Mouse (Mus musculus) forebrain, embryonic 11.5 days (tissue): ENCODE measurements around the gene Cpsf3. TPM values are rescaled to one million over a fixed set of nuclear protein-coding genes. Genes with fewer than 3 reads are reported as not detected.
A peak's percentile ranks its signal among the peaks of the same experiment; 100 is the strongest.

Source experiments
- ATAC-seq: fragments of 200-750 bp; cut with Nextera tagmentation; replicated peaks from 2 replicates; pipeline ENCODE4 v1.8.0; 2017; ENCODE audit warnings: moderate TSS enrichment; ENCODE audit not compliant: low FRiP score
- DNase-seq: peaks from one replicate; pipeline ENCODE4 v3.0.0-alpha.2; 2017; ENCODE audit warnings: low spot score
- H3K27ac ChIP-seq: fragments of 300-500 bp; sonication (generic); 2 replicates; pipeline ENCODE4 v1.5.1; 2014; ENCODE audit warnings: low read depth, low read length
- H3K27me3 ChIP-seq: fragments of 300-500 bp; sonication (generic); 2 replicates; pipeline ENCODE4 v1.6.1; 2014; ENCODE audit warnings: mild to moderate bottlenecking, low read length, mixed read lengths; ENCODE audit not compliant: control insufficient read depth, insufficient read depth
- H3K36me3 ChIP-seq: fragments of 300-500 bp; sonication (generic); 2 replicates; pipeline ENCODE4 v1.6.1; 2014; ENCODE audit warnings: mild to moderate bottlenecking, low read length, moderate library complexity, mixed read lengths; ENCODE audit not compliant: control insufficient read depth, insufficient read depth
- H3K4me1 ChIP-seq: fragments of 300-500 bp; sonication (generic); replicated peaks from 2 replicates; pipeline ENCODE4 v1.6.1; 2014; ENCODE audit warnings: low read length, mixed read lengths; ENCODE audit not compliant: control insufficient read depth, insufficient read depth
- H3K4me2 ChIP-seq: fragments of 300-500 bp; sonication (generic); 2 replicates; pipeline ENCODE4 v1.6.1; 2014; ENCODE audit warnings: low read depth, mild to moderate bottlenecking, low read length, moderate library complexity, mixed read lengths; ENCODE audit not compliant: severe bottlenecking
- H3K4me3 ChIP-seq: fragments of 300-500 bp; sonication (generic); 2 replicates; pipeline ENCODE4 v1.5.1; 2014; ENCODE audit warnings: low read depth, low read length
- H3K9ac ChIP-seq: fragments of 300-500 bp; sonication (generic); 2 replicates; pipeline ENCODE4 v1.6.1; 2014; ENCODE audit warnings: low read length
- H3K9me3 ChIP-seq: fragments of 300-500 bp; sonication (generic); 2 replicates; pipeline ENCODE4 v1.6.1; 2016; ENCODE audit warnings: low read length, mixed read lengths; ENCODE audit not compliant: control insufficient read depth
- WGBS: fragments of 180-500 bp; shearing (Covaris S2); extraction: QIAGEN DNeasy Blood & Tissue Kit; methylation state at CpG from one replicate; pipeline ENCODE4 v1.1.7; 2014; 5-methylcytosine and 5-hydroxymethylcytosine counted together
- polyA plus RNA-seq: library from polyadenylated mRNA; unstranded; fragments of >200 nt; fragmentation: Nextera tagmentation; extraction: Ambion mirVana; gene quantifications from 2 replicates; pipeline ENCODE4 v1.2.1, GENCODE M21; 2014

Cpsf3 gene
- polyA plus RNA-seq, 1 experiment from 2014 or later: 130 TPM

DNA sequence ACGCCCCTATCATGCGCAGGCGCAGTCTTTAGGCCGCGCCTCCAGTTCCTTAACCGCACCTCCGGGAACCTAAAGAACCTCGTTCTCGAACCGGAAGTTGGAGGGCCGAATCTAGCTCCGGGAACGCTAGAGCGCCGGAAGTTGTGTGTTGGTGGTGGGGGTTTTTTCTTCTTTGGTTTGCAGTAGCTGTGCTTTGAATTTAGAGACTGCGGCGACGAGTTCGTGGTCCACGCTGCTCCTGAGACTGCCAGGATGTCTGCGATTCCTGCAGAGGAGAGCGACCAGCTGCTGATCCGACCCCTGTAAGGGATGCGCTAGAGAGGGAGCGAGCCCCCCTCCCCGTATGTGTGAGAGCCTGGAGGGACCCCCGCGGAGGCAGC lies 1.0 kb downstream of the Cpsf3 start, which contains the start of gene Itgb1bp1:
TSS of gene Itgb1bp1 (minus strand) at position 42 of the 380 bp plus-strand sequence.
- H3K27me3 ChIP-seq: no peaks in the 10 kb centered on the region
- ATAC-seq (peak; percentile 97), DNase-seq (peak; percentile 98)
- peak within 1 kb of the TSS; percentile 56 for H3K4me3 ChIP-seq
- H3K4me2 ChIP-seq: peak within 1 kb of the TSS; percentile 67
- H3K4me1 ChIP-seq: peaks cover 6% of the 10 kb centered on the region
- H3K36me3 ChIP-seq: no peaks in the 10 kb centered on the region; the same call in 1 of the 2 replicates
- H3K9me3 ChIP-seq: no peaks in the 10 kb centered on the region
- under 1% methylated on average over 28 of the region's 28 CpGs for WGBS
- peak within 1 kb of the TSS; percentile 85 for H3K9ac ChIP-seq
- peak within 1 kb of the TSS; percentile 75 for H3K27ac ChIP-seq

DNA sequence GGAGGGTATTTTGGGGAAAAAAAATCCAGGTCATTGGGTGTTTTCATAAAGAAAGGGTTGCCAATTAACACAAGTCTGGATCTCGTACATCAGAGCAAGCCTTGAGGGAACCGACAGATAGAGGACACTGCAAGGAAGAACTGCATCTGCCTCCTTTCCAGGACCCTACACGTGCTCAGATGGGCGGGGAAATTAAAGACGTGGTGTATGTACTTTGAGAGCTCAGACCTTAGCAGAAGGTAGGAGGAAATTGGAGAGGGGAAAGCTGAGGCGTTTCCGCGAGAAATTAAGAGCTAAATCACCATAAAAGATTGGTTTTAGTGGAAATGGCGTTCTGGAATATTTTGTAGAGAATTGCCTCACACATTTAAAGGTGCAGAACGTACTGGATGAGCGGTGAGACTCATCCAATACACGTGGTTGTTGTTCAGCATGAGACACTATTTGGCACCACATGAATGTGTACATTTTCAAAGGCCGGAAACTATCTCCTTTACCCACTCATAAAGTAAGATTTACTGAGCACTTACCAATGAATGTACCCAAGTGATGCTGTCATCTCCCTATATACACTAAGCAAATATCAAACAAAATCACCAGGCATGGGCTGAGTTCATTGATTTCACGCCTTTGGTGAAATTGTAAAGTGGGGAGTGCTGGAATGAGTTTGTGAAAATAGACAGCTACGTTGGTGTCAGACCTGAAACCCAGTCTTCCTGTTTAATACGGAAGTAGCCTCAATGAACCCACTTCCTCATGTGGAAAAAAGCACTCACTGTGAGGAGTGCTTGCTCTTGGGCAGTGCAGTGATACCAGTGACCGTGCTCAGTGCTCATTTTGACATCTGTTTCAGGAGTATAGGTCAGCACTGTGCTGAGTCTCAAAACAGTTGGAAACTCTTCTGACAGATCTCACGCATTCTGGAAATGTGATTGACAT lies 1.8 kb downstream of the Cpsf3 start:
- Histone ChIP-seq H3K4me1 (peaks cover 6% of the 10 kb centered on the region), H3K4me3 (peak overlapping the region; percentile 56), H3K27me3 (no peaks in the 10 kb centered on the region), H3K9me3 (no peaks in the 10 kb centered on the region), H3K36me3 (no peaks in the 10 kb centered on the region; the same call in 1 of the 2 replicates), H3K27ac (no peak overlapping the region), H3K4me2 (peak overlapping the region; percentile 67), H3K9ac (peak overlapping the region; percentile 85)
- 38% methylated on average over 18 of the region's 18 CpGs for WGBS
- no peak for DNase-seq
- peak; percentile 8; the same call in 1 of the 2 replicates for ATAC-seq

DNA sequence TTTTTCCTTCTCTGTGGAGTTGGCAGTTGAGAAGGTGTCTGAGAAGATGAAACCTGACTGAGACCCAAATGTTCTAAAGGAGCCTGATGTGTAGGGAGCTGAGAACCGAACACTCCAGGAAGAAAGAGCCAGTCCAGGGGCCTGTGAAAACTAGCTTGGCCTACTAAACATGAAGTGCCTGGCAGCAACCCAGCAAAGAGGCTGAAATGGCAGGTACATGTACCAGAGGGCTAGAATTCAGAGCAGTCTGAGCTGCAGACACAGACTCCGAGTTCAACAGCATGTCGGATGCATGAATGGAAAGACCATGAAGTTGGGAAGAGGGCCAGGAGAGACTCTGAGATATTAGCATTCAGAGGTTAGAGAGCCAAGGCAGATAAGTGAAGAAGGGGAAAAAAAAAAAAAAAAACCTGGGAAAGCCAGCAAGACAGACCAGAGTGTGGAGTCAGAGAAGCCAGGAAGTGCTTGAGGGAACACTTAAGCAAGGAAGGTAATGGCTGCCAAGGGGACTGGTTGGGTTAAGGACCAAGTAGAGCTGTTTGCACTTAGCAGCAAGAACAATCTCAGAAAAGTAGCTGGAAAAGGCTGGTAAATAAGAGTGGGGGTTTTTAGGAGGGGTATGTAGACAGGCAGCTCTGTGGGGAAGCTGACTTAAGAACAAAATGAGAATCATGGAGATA lies 3.7 kb downstream of the Cpsf3 start:
- H3K4me2 ChIP-seq: no peak overlapping the region
- ATAC-seq (no peak), DNase-seq (no peak)
- H3K9ac ChIP-seq: no peak overlapping the region
- H3K4me3 ChIP-seq: no peak overlapping the region
- no peaks in the 10 kb centered on the region; the same call in 1 of the 2 replicates for H3K36me3 ChIP-seq
- peaks cover 6% of the 10 kb centered on the region for H3K4me1 ChIP-seq
- WGBS: 94% methylated on average over 3 of the region's 3 CpGs
- no peaks in the 10 kb centered on the region for H3K27me3 ChIP-seq
- no peak overlapping the region for H3K27ac ChIP-seq
- no peaks in the 10 kb centered on the region for H3K9me3 ChIP-seq

DNA sequence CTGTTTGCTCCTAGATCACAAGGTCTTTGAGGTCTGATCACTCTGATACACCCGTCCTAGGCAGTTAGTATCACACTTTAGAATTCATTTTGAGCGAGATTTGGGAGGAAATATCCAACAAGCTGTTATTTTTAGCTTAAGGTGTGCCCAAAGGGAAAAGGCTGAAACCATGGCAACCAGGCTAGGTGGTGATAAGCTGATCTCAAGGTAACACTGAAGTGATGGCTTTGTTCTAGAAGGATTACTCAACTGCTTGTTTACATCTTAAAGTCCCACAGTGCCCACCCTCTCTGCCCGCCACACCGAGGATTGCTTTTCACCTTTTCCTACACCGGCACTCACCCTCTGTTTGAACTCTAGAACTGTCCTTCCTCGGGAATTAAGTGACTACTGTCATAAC lies 4.5 kb downstream of the Cpsf3 start:
- WGBS: 87% methylated on average over 6 of the region's 6 CpGs
- ATAC-seq (no peak), DNase-seq (no peak)
- Histone ChIP-seq H3K27me3 (no peaks in the 10 kb centered on the region), H3K27ac (no peak overlapping the region), H3K4me3 (no peak overlapping the region), H3K9ac (no peak overlapping the region), H3K4me1 (peaks cover 6% of the 10 kb centered on the region), H3K9me3 (no peaks in the 10 kb centered on the region), H3K36me3 (no peaks in the 10 kb centered on the region; the same call in 1 of the 2 replicates), H3K4me2 (no peak overlapping the region)

DNA sequence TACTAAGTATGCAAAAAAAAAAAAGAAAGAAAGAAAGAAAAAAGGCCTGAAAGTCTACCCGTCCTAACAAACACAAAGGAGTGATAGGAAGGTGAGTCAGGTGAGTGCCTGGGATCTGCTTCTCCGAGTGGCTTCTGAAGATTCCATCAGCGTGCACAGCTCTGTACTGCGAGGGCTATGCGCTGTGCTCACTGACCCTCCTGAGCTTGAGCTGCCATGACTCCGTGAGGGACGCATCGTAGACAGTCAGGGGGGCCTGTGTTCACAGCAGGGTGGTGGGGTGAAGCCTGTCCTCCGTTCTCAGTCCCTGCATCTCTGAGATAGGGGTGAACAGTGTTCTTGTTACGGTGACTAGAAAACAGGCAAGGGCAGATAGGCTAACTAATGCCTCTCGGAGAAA lies 13.7 kb downstream of the Cpsf3 start:
- Histone ChIP-seq H3K9me3 (no peaks in the 10 kb centered on the region), H3K27me3 (no peaks in the 10 kb centered on the region), H3K4me3 (no peak overlapping the region), H3K36me3 (peaks cover 18% of the 10 kb centered on the region), H3K27ac (no peak overlapping the region), H3K9ac (no peak overlapping the region), H3K4me1 (no peaks in the 10 kb centered on the region), H3K4me2 (no peak overlapping the region)
- 97% methylated on average over 11 of the region's 11 CpGs for WGBS
- no peak for ATAC-seq
- no peak for DNase-seq

DNA sequence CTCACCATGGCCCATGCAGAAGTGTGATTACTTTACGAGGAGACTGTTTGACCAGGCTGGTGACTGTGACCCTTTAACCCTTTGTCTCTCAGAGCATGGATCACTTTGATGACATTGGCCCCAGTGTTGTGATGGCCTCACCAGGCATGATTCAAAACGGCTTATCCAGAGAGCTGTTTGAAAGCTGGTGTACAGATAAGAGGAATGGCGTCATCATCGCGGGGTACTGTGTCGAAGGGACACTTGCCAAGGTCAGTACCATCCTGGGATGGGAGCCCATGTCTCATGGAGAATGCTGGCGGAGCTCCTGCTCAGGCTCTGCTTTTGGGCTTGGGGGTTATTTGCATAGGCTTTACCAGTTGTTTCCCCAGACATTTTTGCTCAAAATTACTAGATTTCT lies 16.1 kb downstream of the Cpsf3 start:
- Histone ChIP-seq H3K9me3 (no peaks in the 10 kb centered on the region), H3K4me3 (no peak overlapping the region), H3K4me1 (no peaks in the 10 kb centered on the region), H3K9ac (no peak overlapping the region), H3K36me3 (peaks cover 18% of the 10 kb centered on the region), H3K27ac (no peak overlapping the region), H3K4me2 (no peak overlapping the region), H3K27me3 (no peaks in the 10 kb centered on the region)
- WGBS: 93% methylated on average over 7 of the region's 7 CpGs
- ATAC-seq (no peak), DNase-seq (no peak)

DNA sequence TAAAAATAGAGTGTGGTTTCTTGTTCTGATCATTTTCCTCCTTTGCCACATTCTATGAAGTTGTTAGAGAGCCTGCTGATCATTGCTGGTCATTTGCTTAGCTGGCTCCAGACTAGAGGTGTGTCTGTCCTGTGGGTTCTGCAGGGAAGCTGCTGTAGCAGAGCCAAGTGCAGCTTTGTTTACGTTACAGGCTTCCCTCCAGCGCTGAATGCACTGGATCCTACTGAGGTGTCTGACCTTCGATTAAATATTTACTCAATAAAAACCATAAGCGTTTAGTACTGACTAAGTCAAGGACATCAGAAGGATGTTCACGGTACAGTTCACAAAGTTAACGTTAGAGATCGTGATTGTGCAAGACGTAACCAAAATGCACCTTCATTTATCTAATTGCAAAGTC lies 16.7 kb downstream of the Cpsf3 start:
- H3K4me2 ChIP-seq: no peak overlapping the region
- H3K27me3 ChIP-seq: no peaks in the 10 kb centered on the region
- no peak overlapping the region for H3K4me3 ChIP-seq
- 96% methylated on average over 8 of the region's 8 CpGs for WGBS
- peaks cover 16% of the 10 kb centered on the region for H3K36me3 ChIP-seq
- H3K9ac ChIP-seq: no peak overlapping the region
- DNase-seq (no peak), ATAC-seq (no peak)
- H3K4me1 ChIP-seq: no peaks in the 10 kb centered on the region
- H3K9me3 ChIP-seq: no peaks in the 10 kb centered on the region
- no peak overlapping the region for H3K27ac ChIP-seq

DNA sequence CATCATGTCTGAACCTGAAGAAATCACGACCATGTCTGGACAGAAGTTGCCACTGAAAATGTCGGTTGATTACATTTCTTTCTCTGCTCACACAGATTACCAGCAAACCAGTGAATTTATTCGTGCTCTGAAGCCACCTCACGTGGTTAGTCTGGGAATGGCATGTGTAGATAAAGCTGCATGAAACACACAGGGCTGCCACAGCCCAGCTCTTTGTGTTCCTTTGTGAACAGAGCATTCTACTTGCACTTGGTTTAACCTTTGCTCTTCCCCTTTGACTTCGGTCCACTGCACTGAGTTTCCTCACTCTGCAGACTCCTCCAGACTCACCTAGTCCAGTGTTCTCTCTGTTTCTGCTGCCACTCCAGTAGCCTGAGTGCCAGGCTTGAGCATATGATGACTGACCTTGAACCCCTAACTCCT lies 17.2 kb downstream of the Cpsf3 start:
- H3K36me3 ChIP-seq: peaks cover 12% of the 10 kb centered on the region; the same call in 1 of the 2 replicates

More for the DNA sequence above, 17.2 kb downstream of the Cpsf3 start:
- no peak for ATAC-seq
- WGBS: 88% methylated on average over 5 of the region's 5 CpGs
- no peaks in the 10 kb centered on the region for H3K4me1 ChIP-seq
- no peak overlapping the region for H3K9ac ChIP-seq
- no peak overlapping the region for H3K4me3 ChIP-seq
- DNase-seq: no peak
- H3K27me3 ChIP-seq: no peaks in the 10 kb centered on the region
- H3K4me2 ChIP-seq: no peak overlapping the region
- no peaks in the 10 kb centered on the region for H3K9me3 ChIP-seq
- no peak overlapping the region for H3K27ac ChIP-seq
